ENCODE assay signal across 23 mouse cellular contexts in genomic region chr7:31060621-31061010, GRCm38 (mm10). TPM values are rescaled to one million over a fixed set of nuclear protein-coding genes. Genes with fewer than 3 reads are reported as not detected.
A peak's percentile ranks its signal among the peaks of the same experiment; 100 is the strongest.
DNase-seq lines count a peak whose midpoint lies in the region; ATAC-seq and TF ChIP-seq lines count a peak whose summit lies in the region.
"Had no signal": no experiment of that assay in that cellular context is flagged by ENCODE, and none has a peak within 500 bp of the region (broad histone marks: within the 10 kb centered on the region; RNA-seq: fewer than 3 reads in every experiment).

No protein-coding gene starts in this region.

- H3K27ac ChIP-seq in cerebellum, adult 2 months (ENCODE audit: insufficient read depth, low read length) = no peak overlapping the region
- 0 out of 2 replicates have a peak overlapping the region, but pooled peaks have one; percentile 26 for H3K27ac ChIP-seq in hindbrain, embryonic 10.5 days
- H3K27ac ChIP-seq in hindbrain, embryonic 12.5 days = no peak overlapping the region
- peak overlapping the region; percentile 32; the same call in 1 of the 2 replicates for H3K27ac ChIP-seq in left cerebral cortex, adult 2 months
- no peak overlapping the region for H3K27ac ChIP-seq in neural tube, embryonic 13.5 days (replicated peaks)
- H3K27ac ChIP-seq in neural tube, embryonic 15.5 days (replicated peaks) = no peak overlapping the region
- H3K27ac ChIP-seq: embryonic facial prominence, embryonic 13.5 days; forebrain, embryonic 12.5 days; heart, embryonic 13.5 days had no signal

- H3K9ac ChIP-seq in hindbrain, embryonic 12.5 days = no peak overlapping the region
- H3K9ac ChIP-seq in neural tube, embryonic 13.5 days = no peak overlapping the region
- H3K9ac ChIP-seq in neural tube, embryonic 15.5 days (replicated peaks) = no peak overlapping the region
- H3K9ac ChIP-seq: embryonic facial prominence, embryonic 13.5 days; forebrain, embryonic 12.5 days; heart, embryonic 13.5 days had no signal

- H3K4me3 ChIP-seq in cerebellum, adult 2 months (replicated peaks; ENCODE audit: insufficient read depth, low read depth, low read length) = peak overlapping the region; percentile 29
- H3K4me3 ChIP-seq in hindbrain, embryonic 10.5 days = peak overlapping the region; percentile 13; the same call in 1 of the 2 replicates
- H3K4me3 ChIP-seq in hindbrain, embryonic 12.5 days = no peak overlapping the region
- H3K4me3 ChIP-seq in left cerebral cortex, adult 2 months = no peak overlapping the region
- no peak overlapping the region for H3K4me3 ChIP-seq in neural tube, embryonic 13.5 days
- H3K4me3 ChIP-seq in neural tube, embryonic 15.5 days (replicated peaks) = no peak overlapping the region
- H3K4me3 ChIP-seq: embryonic facial prominence, embryonic 13.5 days; forebrain, embryonic 12.5 days; heart, embryonic 13.5 days had no signal

- no peaks in the 10 kb centered on the region for H3K9me3 ChIP-seq in hindbrain, embryonic 10.5 days
- H3K9me3 ChIP-seq in hindbrain, embryonic 12.5 days (replicated peaks) = no peaks in the 10 kb centered on the region
- no peaks in the 10 kb centered on the region for H3K9me3 ChIP-seq in neural tube, embryonic 13.5 days
- no peaks in the 10 kb centered on the region for H3K9me3 ChIP-seq in neural tube, embryonic 15.5 days (replicated peaks)
- H3K9me3 ChIP-seq: embryonic facial prominence, embryonic 13.5 days; forebrain, embryonic 12.5 days; heart, embryonic 13.5 days had no signal

- no peaks in the 10 kb centered on the region for H3K36me3 ChIP-seq in hindbrain, embryonic 10.5 days
- no peaks in the 10 kb centered on the region for H3K36me3 ChIP-seq in hindbrain, embryonic 12.5 days
- no peaks in the 10 kb centered on the region for H3K36me3 ChIP-seq in neural tube, embryonic 13.5 days
- no peaks in the 10 kb centered on the region for H3K36me3 ChIP-seq in neural tube, embryonic 15.5 days
- H3K36me3 ChIP-seq: embryonic facial prominence, embryonic 13.5 days; forebrain, embryonic 12.5 days; G1E; heart, embryonic 13.5 days had no signal

- intact Hi-C loops in left cerebral cortex, adult 2 months (cut with DNase I) = no loop called here
- intact Hi-C loops in left cerebral cortex, postnatal 4 days (cut with DNase I) = no loop called here

- TF ChIP-seq POLR2A in cerebellum, adult 2 months (IDR thresholded peaks at IDR 0.05; ENCODE audit: borderline replicate concordance, insufficient read depth, low read length) = no peak

- no peak overlapping the region for H3K4me2 ChIP-seq in hindbrain, embryonic 12.5 days (replicated peaks)
- peak overlapping the region; percentile 33 for H3K4me2 ChIP-seq in neural tube, embryonic 13.5 days
- H3K4me2 ChIP-seq in neural tube, embryonic 15.5 days = no peak overlapping the region
- H3K4me2 ChIP-seq: embryonic facial prominence, embryonic 13.5 days; forebrain, embryonic 12.5 days; heart, embryonic 13.5 days had no signal

- WGBS in cerebellum, adult 2 months = 87% methylated on average over 7 of the region's 7 CpGs
- 88% methylated on average over 7 of the region's 7 CpGs for WGBS in hindbrain, embryonic 10.5 days
- 87% methylated on average over 7 of the region's 7 CpGs for WGBS in hindbrain, embryonic 12.5 days
- WGBS in neural tube, embryonic 13.5 days = 85% methylated on average over 7 of the region's 7 CpGs
- 90% methylated on average over 7 of the region's 7 CpGs for WGBS in neural tube, embryonic 15.5 days

- ATAC-seq in hindbrain, embryonic 12.5 days (ENCODE audit: low FRiP score) = no peak
- ATAC-seq in neural tube, embryonic 13.5 days (ENCODE audit: low read depth) = no peak
- no peak for ATAC-seq in neural tube, embryonic 15.5 days (ENCODE audit: low FRiP score)
- ATAC-seq: CD4-positive, CD25-positive, alpha-beta regulatory T cell, adult 4 months; forebrain, embryonic 16.5 days; hindbrain, embryonic 16.5 days; inflammation-experienced regulatory T-cells, adult 6 months had no signal

- DNase-seq in cerebellum, adult 2 months = no peak
- no peak for DNase-seq in cerebellum, adult 11-12 months
- no peak for DNase-seq in hindbrain, embryonic 10.5 days (ENCODE audit: low spot score)
- no peak for DNase-seq in left cerebral cortex, adult 2 months (ENCODE audit: extremely low spot score in 1 of 2, low spot score in 2 of 2)
- DNase-seq in left cerebral cortex, postnatal 4 days = no peak
- DNase-seq: adrenal gland, postnatal 10 days; B cell, adult 2 months; cerebellum, adult 18-20 months; gastrocnemius, postnatal 14 days; heart, postnatal 4 days had no signal

- H3K27me3 ChIP-seq in cerebellum, adult 2 months (ENCODE audit: control insufficient read depth, insufficient read depth, low read length) = no peaks in the 10 kb centered on the region
- no peaks in the 10 kb centered on the region for H3K27me3 ChIP-seq in hindbrain, embryonic 10.5 days (ENCODE audit: insufficient read depth, poor library complexity, severe bottlenecking)
- no peaks in the 10 kb centered on the region for H3K27me3 ChIP-seq in hindbrain, embryonic 12.5 days
- H3K27me3 ChIP-seq in neural tube, embryonic 13.5 days = no peaks in the 10 kb centered on the region
- H3K27me3 ChIP-seq in neural tube, embryonic 15.5 days (replicated peaks) = no peaks in the 10 kb centered on the region
- H3K27me3 ChIP-seq: embryonic facial prominence, embryonic 13.5 days had no signal

- no peaks in the 10 kb centered on the region for H3K4me1 ChIP-seq in cerebellum, adult 2 months (ENCODE audit: control insufficient read depth, insufficient read depth, low read length)
- peaks cover 21% of the 10 kb centered on the region for H3K4me1 ChIP-seq in hindbrain, embryonic 10.5 days (replicated peaks)
- peaks cover 7% of the 10 kb centered on the region for H3K4me1 ChIP-seq in hindbrain, embryonic 12.5 days
- no peaks in the 10 kb centered on the region; the same call in 1 of the 2 replicates for H3K4me1 ChIP-seq in neural tube, embryonic 13.5 days (replicated peaks)
- H3K4me1 ChIP-seq in neural tube, embryonic 15.5 days = 0 out of 2 replicates have a peak, but pooled peaks cover 2% of the 10 kb centered on the region

- no peak for TF ChIP-seq CTCF in cerebellum, adult 2 months (IDR thresholded peaks at IDR 0.05; ENCODE audit: borderline replicate concordance, insufficient read depth, low read depth, low read length)
- TF ChIP-seq CTCF in left cerebral cortex, adult 2 months (IDR thresholded peaks at IDR 0.05) = no peak

RNA-seq across cellular contexts. Expression of gene Lgi4, which starts 1.5 kb away (rescaled TPM):
- polyA plus RNA-seq in cerebellum, adult 2 months (2012; rRNA removed) = 48.9 and 54.2 TPM in 2 replicates
- 2.3 and 6.3 TPM in 2 replicates for polyA plus RNA-seq in hindbrain, embryonic 10.5 days (2016; fragmentation: Nextera tagmentation; extraction: Ambion mirVana)
- 2.1 TPM in 2 replicates for polyA plus RNA-seq in hindbrain, embryonic 12.5 days (2016; fragmentation: Nextera tagmentation; extraction: Ambion mirVana)
- total RNA-seq in left cerebral cortex, adult 2 months (2021) = 10 to 100 TPM; 28.9 to 34.1 TPM
- 1 to 10 TPM; 2.4 to 2.7 TPM for total RNA-seq in left cerebral cortex, postnatal 4 days (2021)
- 2.0 and 2.6 TPM in 2 replicates for polyA plus RNA-seq in neural tube, embryonic 13.5 days (2015; fragmentation: Nextera tagmentation; extraction: Ambion mirVana)
- polyA plus RNA-seq in neural tube, embryonic 15.5 days (2015; fragmentation: Nextera tagmentation; extraction: Ambion mirVana) = 1.3 and 1.7 TPM in 2 replicates
- total RNA-seq: common myeloid progenitor, adult 5-6 weeks; granulocyte monocyte progenitor cell, adult 5-6 weeks had no signal
- polyA plus RNA-seq: CD4-positive, CD25-positive, alpha-beta regulatory T cell, adult 4 months; G1E had no signal

RNA-seq across cellular contexts. Expression of gene Fxyd1, which starts 3.6 kb away (rescaled TPM):
- 202 and 222 TPM in 2 replicates for polyA plus RNA-seq in cerebellum, adult 2 months (2012; rRNA removed)
- 14.0 and 17.1 TPM in 2 replicates for polyA plus RNA-seq in hindbrain, embryonic 10.5 days (2016; fragmentation: Nextera tagmentation; extraction: Ambion mirVana)
- 25.3 and 34.7 TPM in 2 replicates for polyA plus RNA-seq in hindbrain, embryonic 12.5 days (2016; fragmentation: Nextera tagmentation; extraction: Ambion mirVana)
- 10 to 100 TPM; 72.8 to 79.1 TPM for total RNA-seq in left cerebral cortex, adult 2 months (2021)
- 1 to 10 TPM; 8.4 to 8.7 TPM for total RNA-seq in left cerebral cortex, postnatal 4 days (2021)
- polyA plus RNA-seq in neural tube, embryonic 13.5 days (2015; fragmentation: Nextera tagmentation; extraction: Ambion mirVana) = 28.2 and 33.9 TPM in 2 replicates
- 26.8 and 36.9 TPM in 2 replicates for polyA plus RNA-seq in neural tube, embryonic 15.5 days (2015; fragmentation: Nextera tagmentation; extraction: Ambion mirVana)
- total RNA-seq: G1E; granulocyte monocyte progenitor cell, adult 5-6 weeks had no signal
- polyA plus RNA-seq: CD4-positive, CD25-positive, alpha-beta regulatory T cell, adult 4 months; G1E had no signal

RNA-seq across cellular contexts. Expression of gene Fxyd7, which starts 9.3 kb away (rescaled TPM):
- polyA plus RNA-seq in cerebellum, adult 2 months (2012; rRNA removed) = 72.5 and 99.7 TPM in 2 replicates
- 1.4 and 7.6 TPM in 2 replicates for polyA plus RNA-seq in hindbrain, embryonic 10.5 days (2016; fragmentation: Nextera tagmentation; extraction: Ambion mirVana)
- polyA plus RNA-seq in hindbrain, embryonic 12.5 days (2016; fragmentation: Nextera tagmentation; extraction: Ambion mirVana) = 26.3 and 29.8 TPM in 2 replicates
- total RNA-seq in left cerebral cortex, adult 2 months (2021) = 100 to 1,000 TPM; 174 to 184 TPM
- total RNA-seq in left cerebral cortex, postnatal 4 days (2021) = 100 to 1,000 TPM; 108 to 159 TPM
- polyA plus RNA-seq in neural tube, embryonic 13.5 days (2015; fragmentation: Nextera tagmentation; extraction: Ambion mirVana) = 181 and 239 TPM in 2 replicates
- polyA plus RNA-seq in neural tube, embryonic 15.5 days (2015; fragmentation: Nextera tagmentation; extraction: Ambion mirVana) = 357 and 417 TPM in 2 replicates
- total RNA-seq: common myeloid progenitor, adult 5-6 weeks; G1E; granulocyte monocyte progenitor cell, adult 5-6 weeks had no signal
- polyA plus RNA-seq: CD4-positive, CD25-positive, alpha-beta regulatory T cell, adult 4 months; G1E; inflammation-experienced regulatory T-cells, adult 6 months had no signal

RNA-seq across cellular contexts. Expression of gene Fxyd3, which starts 15.9 kb away (rescaled TPM):
- 1.3 and 1.4 TPM in 2 replicates for polyA plus RNA-seq in cerebellum, adult 2 months (2012; rRNA removed)
- polyA plus RNA-seq in hindbrain, embryonic 10.5 days (2016; fragmentation: Nextera tagmentation; extraction: Ambion mirVana) = 7.9 and 10.8 TPM in 2 replicates
- 5.5 and 12.3 TPM in 2 replicates for polyA plus RNA-seq in hindbrain, embryonic 12.5 days (2016; fragmentation: Nextera tagmentation; extraction: Ambion mirVana)
- not detected for total RNA-seq in left cerebral cortex, adult 2 months (2021)
- not detected for total RNA-seq in left cerebral cortex, postnatal 4 days (2021)
- polyA plus RNA-seq in neural tube, embryonic 13.5 days (2015; fragmentation: Nextera tagmentation; extraction: Ambion mirVana) = 2.2 and 2.5 TPM in 2 replicates
- polyA plus RNA-seq in neural tube, embryonic 15.5 days (2015; fragmentation: Nextera tagmentation; extraction: Ambion mirVana) = 0.79 and 14.6 TPM in 2 replicates
- total RNA-seq: common myeloid progenitor, adult 5-6 weeks; granulocyte monocyte progenitor cell, adult 5-6 weeks had no signal
- polyA plus RNA-seq: G1E had no signal

RNA-seq across cellular contexts. Expression of gene Fxyd5, which starts 18.3 kb away (rescaled TPM):
- 9.0 and 14.8 TPM in 2 replicates for polyA plus RNA-seq in cerebellum, adult 2 months (2012; rRNA removed)
- 11.6 and 14.7 TPM in 2 replicates for polyA plus RNA-seq in hindbrain, embryonic 10.5 days (2016; fragmentation: Nextera tagmentation; extraction: Ambion mirVana)
- 9.6 and 10.4 TPM in 2 replicates for polyA plus RNA-seq in hindbrain, embryonic 12.5 days (2016; fragmentation: Nextera tagmentation; extraction: Ambion mirVana)
- total RNA-seq in left cerebral cortex, adult 2 months (2021) = 10 to 100 TPM; 34.1 to 39.0 TPM
- 10 to 100 TPM; 23.5 to 25.4 TPM for total RNA-seq in left cerebral cortex, postnatal 4 days (2021)
- polyA plus RNA-seq in neural tube, embryonic 13.5 days (2015; fragmentation: Nextera tagmentation; extraction: Ambion mirVana) = 15.9 and 19.6 TPM in 2 replicates
- polyA plus RNA-seq in neural tube, embryonic 15.5 days (2015; fragmentation: Nextera tagmentation; extraction: Ambion mirVana) = 22.2 and 27.8 TPM in 2 replicates

Comparison
In these comparisons a context has a peak if more than half of its experiments do, and no peak if none do; other contexts are left out.
1. H3K27ac ChIP-seq: peak in hindbrain, embryonic 10.5 days (single experiment) and left cerebral cortex, adult 2 months (single experiment); none in cerebellum, adult 2 months (single experiment), hindbrain, embryonic 12.5 days (single experiment), neural tube, embryonic 13.5 days (single experiment) and neural tube, embryonic 15.5 days (single experiment).
2. H3K4me3 ChIP-seq: peak in cerebellum, adult 2 months (single experiment) and hindbrain, embryonic 10.5 days (single experiment); none in hindbrain, embryonic 12.5 days (single experiment), left cerebral cortex, adult 2 months (single experiment), neural tube, embryonic 13.5 days (single experiment) and neural tube, embryonic 15.5 days (single experiment).